Mouse (Mus musculus) intestine, embryonic 14.5 days (tissue): ENCODE data around the gene Cd3g. TPM values are rescaled to one million over a fixed set of nuclear protein-coding genes. Genes with fewer than 3 reads are reported as not detected.

Experiments used
- ATAC-seq: fragments of 200-750 bp; cut with Nextera tagmentation; replicated peaks from 2 replicates; pipeline ENCODE4 v1.8.0; 2017; ENCODE audit warnings: low read depth, moderate number of reproducible peaks, moderate TSS enrichment, moderate library complexity; ENCODE audit not compliant: low FRiP score, low TSS enrichment
- DNase-seq: peaks from one replicate; pipeline ENCODE4 v3.0.0-alpha.2; 2018; ENCODE audit warnings: low spot score
- H3K27ac ChIP-seq: fragments of 300-500 bp; sonication (generic); 2 replicates; pipeline ENCODE4 v1.5.1; 2014; ENCODE audit warnings: low read depth, mild to moderate bottlenecking, control low read depth
- H3K27me3 ChIP-seq: fragments of 300-500 bp; sonication (generic); replicated peaks from 2 replicates; pipeline ENCODE4 v1.6.1; 2014; ENCODE audit warnings: low read length, control low read depth; ENCODE audit not compliant: control insufficient read depth, insufficient read depth
- H3K36me3 ChIP-seq: fragments of 300-500 bp; sonication (generic); 2 replicates; pipeline ENCODE4 v1.6.1; 2014; ENCODE audit warnings: low read length, control low read depth; ENCODE audit not compliant: control insufficient read depth, insufficient read depth
- H3K4me1 ChIP-seq: fragments of 300-500 bp; sonication (generic); replicated peaks from 2 replicates; pipeline ENCODE4 v1.6.1; 2014; ENCODE audit warnings: low read length, control low read depth, mixed read lengths; ENCODE audit not compliant: control insufficient read depth, insufficient read depth
- H3K4me2 ChIP-seq: fragments of 300-500 bp; sonication (generic); 2 replicates; pipeline ENCODE4 v1.6.1; 2014; ENCODE audit warnings: low read length
- H3K4me3 ChIP-seq: fragments of 300-500 bp; sonication (generic); 2 replicates; pipeline ENCODE4 v1.5.1; 2014; ENCODE audit warnings: low read depth, low read length, control low read depth, mixed read lengths
- H3K9ac ChIP-seq: fragments of 300-500 bp; sonication (generic); 2 replicates; pipeline ENCODE4 v1.6.1; 2014; ENCODE audit warnings: mild to moderate bottlenecking, low read length
- H3K9me3 ChIP-seq: fragments of 300-500 bp; sonication (generic); 2 replicates; pipeline ENCODE4 v1.6.1; 2016; ENCODE audit warnings: low read length, control low read depth; ENCODE audit not compliant: control insufficient read depth
- WGBS: fragments of 180-500 bp; shearing (Covaris S2); extraction: QIAGEN DNeasy Blood & Tissue Kit; methylation state at CpG from one replicate; pipeline ENCODE4 v1.1.7; 2014; 5-methylcytosine and 5-hydroxymethylcytosine counted together
- polyA plus RNA-seq: library from polyadenylated mRNA; unstranded; fragments of >200 nt; fragmentation: Nextera tagmentation; extraction: Ambion mirVana; gene quantifications from 2 replicates; pipeline ENCODE4 v1.2.1, GENCODE M21; 2014

Gene Cd3g
- polyA plus RNA-seq, 1 experiment from 2014 or later: 0.55 TPM

- no peaks in the 10 kb centered on the region for H3K4me1 ChIP-seq
- H3K9me3 ChIP-seq: no peaks in the 10 kb centered on the region
- no peak for DNase-seq
- no peak overlapping the region for H3K9ac ChIP-seq
- no peak overlapping the region for H3K27ac ChIP-seq
- no peaks in the 10 kb centered on the region for H3K27me3 ChIP-seq
- no peak overlapping the region for H3K4me3 ChIP-seq
- no peaks in the 10 kb centered on the region for H3K36me3 ChIP-seq
- 64% methylated on average over 4 of the region's 4 CpGs for WGBS
- ATAC-seq: no peak
- no peak overlapping the region for H3K4me2 ChIP-seq
Observed at GRCm38 (mm10) chr9:44994962-44995361, 14.7 kb upstream of the Cd3g start.

GRCm38 (mm10) chr9:44993268-44993667 is 13.0 kb upstream of the Cd3g start:
- Histone ChIP-seq H3K4me2 (no peak overlapping the region), H3K4me3 (no peak overlapping the region), H3K36me3 (no peaks in the 10 kb centered on the region), H3K27ac (no peak overlapping the region), H3K4me1 (no peaks in the 10 kb centered on the region), H3K27me3 (no peaks in the 10 kb centered on the region), H3K9me3 (no peaks in the 10 kb centered on the region), H3K9ac (no peak overlapping the region)
- no peak for DNase-seq
- 77% methylated on average over 2 of the region's 2 CpGs for WGBS
- ATAC-seq: no peak

GRCm38 (mm10) chr9:44992271-44992670 is 12.0 kb upstream of the Cd3g start:
- DNase-seq: no peak
- H3K27me3 ChIP-seq: no peaks in the 10 kb centered on the region
- no peaks in the 10 kb centered on the region for H3K36me3 ChIP-seq

GRCm38 (mm10) chr9:44991821-44992220 is 11.6 kb upstream of the Cd3g start:
- DNase-seq (no peak), ATAC-seq (no peak)
- H3K27me3 ChIP-seq: no peaks in the 10 kb centered on the region
- H3K36me3 ChIP-seq: no peaks in the 10 kb centered on the region
- whole genome bisulfite sequencing: 79% methylated on average over 2 of the region's 2 CpGs
- no peak overlapping the region for H3K9ac ChIP-seq
- H3K4me3 ChIP-seq: no peak overlapping the region
- H3K4me1 ChIP-seq: no peaks in the 10 kb centered on the region
- H3K27ac ChIP-seq: no peak overlapping the region
- no peak overlapping the region for H3K4me2 ChIP-seq
- H3K9me3 ChIP-seq: no peaks in the 10 kb centered on the region

More at GRCm38 (mm10) chr9:44992271-44992670, 12.0 kb upstream of the Cd3g start:
- no peak overlapping the region for H3K4me3 ChIP-seq
- H3K4me1 ChIP-seq: no peaks in the 10 kb centered on the region
- H3K9me3 ChIP-seq: no peaks in the 10 kb centered on the region
- no peak overlapping the region for H3K4me2 ChIP-seq
- ATAC-seq: no peak
- no peak overlapping the region for H3K9ac ChIP-seq
- H3K27ac ChIP-seq: no peak overlapping the region

- Histone ChIP-seq H3K27ac (no peak overlapping the region), H3K4me1 (no peaks in the 10 kb centered on the region), H3K9me3 (no peaks in the 10 kb centered on the region), H3K9ac (no peak overlapping the region), H3K4me3 (no peak overlapping the region), H3K36me3 (no peaks in the 10 kb centered on the region), H3K4me2 (no peak overlapping the region), H3K27me3 (no peaks in the 10 kb centered on the region)
- ATAC-seq: no peak
- WGBS: 62% methylated on average over 5 of the region's 5 CpGs
- no peak for DNase-seq
Observed at GRCm38 (mm10) chr9:44986976-44987375, 6.7 kb upstream of the Cd3g start.

- 59% methylated on average over 14 of the region's 14 CpGs for WGBS
- ATAC-seq: no peak
- H3K36me3 ChIP-seq: no peaks in the 10 kb centered on the region
- H3K9me3 ChIP-seq: no peaks in the 10 kb centered on the region
- H3K9ac ChIP-seq: no peak overlapping the region
- no peak overlapping the region for H3K27ac ChIP-seq
- no peaks in the 10 kb centered on the region for H3K27me3 ChIP-seq
- no peak overlapping the region for H3K4me2 ChIP-seq
- no peak for DNase-seq
- H3K4me3 ChIP-seq: no peak overlapping the region
- no peaks in the 10 kb centered on the region for H3K4me1 ChIP-seq
Observed at GRCm38 (mm10) chr9:44986242-44986781, 6.1 kb upstream of the Cd3g start.

GRCm38 (mm10) chr9:44985721-44986161 is 5.5 kb upstream of the Cd3g start:
- ATAC-seq (no peak), DNase-seq (no peak)
- no peak overlapping the region for H3K27ac ChIP-seq
- 71% methylated on average over 3 of the region's 3 CpGs for WGBS
- no peak overlapping the region for H3K4me2 ChIP-seq
- H3K27me3 ChIP-seq: no peaks in the 10 kb centered on the region
- no peaks in the 10 kb centered on the region for H3K36me3 ChIP-seq
- H3K9ac ChIP-seq: no peak overlapping the region
- no peak overlapping the region for H3K4me3 ChIP-seq
- H3K4me1 ChIP-seq: no peaks in the 10 kb centered on the region
- no peaks in the 10 kb centered on the region for H3K9me3 ChIP-seq

- no peak overlapping the region for H3K27ac ChIP-seq
- 82% methylated on average over 2 of the region's 2 CpGs for WGBS
- no peaks in the 10 kb centered on the region for H3K9me3 ChIP-seq
- no peak for DNase-seq
- H3K4me1 ChIP-seq: no peaks in the 10 kb centered on the region
- no peak overlapping the region for H3K9ac ChIP-seq
- no peak overlapping the region for H3K4me2 ChIP-seq
- H3K36me3 ChIP-seq: no peaks in the 10 kb centered on the region
- no peak overlapping the region for H3K4me3 ChIP-seq
- ATAC-seq: no peak
- H3K27me3 ChIP-seq: no peaks in the 10 kb centered on the region
Observed at GRCm38 (mm10) chr9:44983001-44983400, 2.8 kb upstream of the Cd3g start.

- Histone ChIP-seq H3K36me3 (no peaks in the 10 kb centered on the region), H3K9ac (no peak overlapping the region), H3K4me1 (no peaks in the 10 kb centered on the region), H3K4me3 (no peak overlapping the region), H3K27me3 (no peaks in the 10 kb centered on the region), H3K4me2 (no peak overlapping the region), H3K27ac (no peak overlapping the region), H3K9me3 (no peaks in the 10 kb centered on the region)
- ATAC-seq (no peak), DNase-seq (no peak)
- 87% methylated on average over 3 of the region's 3 CpGs for WGBS
Observed at GRCm38 (mm10) chr9:44982531-44982930, 2.3 kb upstream of the Cd3g start.
